Mouse (Mus musculus): ENCODE data around the gene Mgea5. TPM values are rescaled to one million over a fixed set of nuclear protein-coding genes. Genes with fewer than 3 reads are reported as not detected.

Mgea5 gene
- total RNA-seq, 2 experiments from 2014 or later, result 158 to 165 TPM

DNA sequence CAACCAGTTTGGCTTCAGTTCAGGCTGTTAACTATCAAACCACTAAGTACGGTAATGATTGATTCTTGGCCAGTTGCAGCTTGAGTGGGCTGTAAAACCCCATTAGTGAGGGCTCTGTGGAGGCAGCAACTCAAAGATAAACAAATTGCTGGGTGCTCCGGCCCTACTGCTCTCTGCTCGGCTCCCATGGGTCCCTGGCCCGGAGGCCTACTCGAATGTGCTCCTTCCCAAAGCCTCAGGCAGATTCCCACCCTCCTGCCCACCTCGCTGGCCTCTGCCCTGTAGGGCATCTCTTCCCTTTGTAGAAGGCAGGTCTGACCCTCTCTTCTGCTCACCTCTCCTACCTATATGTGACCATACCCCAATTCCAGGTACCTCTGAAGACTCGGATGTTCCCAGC, 48.9 kb downstream of the Mgea5 start:
- DNase-seq (ENCODE audit: low spot score in 2 of 2), result no peak

DNA sequence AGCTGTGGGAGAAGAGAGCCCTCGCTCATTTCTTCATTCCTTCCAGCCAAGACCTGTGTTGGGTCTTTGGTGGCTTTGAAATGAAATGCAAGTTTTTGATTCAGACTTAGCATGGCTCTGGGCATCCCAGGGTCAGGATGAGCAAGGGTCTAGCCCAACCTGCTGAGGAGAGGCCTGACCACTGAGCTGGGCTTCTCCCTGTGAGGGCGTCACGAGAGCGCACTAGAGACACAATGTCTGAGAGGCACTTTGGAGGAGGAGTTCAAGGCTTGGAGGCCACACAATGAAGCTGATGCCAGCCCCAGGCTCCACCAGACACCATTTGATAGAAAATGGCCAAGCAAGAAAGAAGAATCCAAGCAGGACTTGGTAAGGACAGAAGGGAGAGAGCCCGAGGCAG, 49.4 kb downstream of the Mgea5 start:
- no peak for DNase-seq (ENCODE audit: low spot score in 2 of 2)

DNA sequence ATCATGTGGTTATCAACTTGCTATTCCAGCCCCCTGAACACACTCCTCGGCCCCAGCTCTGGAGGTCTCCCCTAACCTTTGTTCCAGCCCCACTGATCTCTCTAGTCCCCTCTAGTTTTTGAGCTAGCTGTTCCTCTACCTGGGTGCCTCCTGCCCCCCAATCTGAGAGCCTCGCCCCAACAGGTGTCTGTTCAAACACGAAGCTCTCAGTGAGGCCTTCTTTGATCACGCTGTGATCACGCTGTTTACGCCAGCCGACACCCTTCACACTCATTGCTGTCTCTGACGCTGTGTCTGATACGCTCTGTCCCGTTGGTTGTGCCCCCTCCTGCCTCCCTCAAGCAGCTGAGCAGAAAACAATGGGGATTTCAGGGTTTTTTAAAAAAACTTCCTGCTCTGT, 50.1 kb downstream of the Mgea5 start:
- DNase-seq (ENCODE audit: low spot score in 2 of 2), result no peak

DNA sequence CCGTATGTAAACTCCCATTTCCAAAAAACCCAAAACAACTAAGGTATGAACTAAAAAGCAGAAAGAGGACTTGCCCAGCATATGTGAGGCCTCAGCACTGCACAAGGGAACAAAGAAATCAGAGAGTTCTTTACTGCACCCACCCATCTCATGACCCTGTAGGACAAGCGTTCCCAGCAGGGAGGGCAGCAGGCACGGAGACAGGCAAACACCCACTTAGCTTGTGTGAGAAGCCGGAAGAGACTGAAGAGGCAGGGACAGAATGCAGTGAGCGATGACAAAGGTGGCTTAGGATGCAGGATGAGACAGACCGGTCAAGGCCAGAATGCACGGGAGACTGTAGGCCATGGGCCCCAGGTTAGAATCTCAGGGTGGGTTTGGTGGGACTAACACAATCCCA, 52.0 kb downstream of the Mgea5 start:
- DNase-seq (ENCODE audit: low spot score in 2 of 2), result no peak

DNA sequence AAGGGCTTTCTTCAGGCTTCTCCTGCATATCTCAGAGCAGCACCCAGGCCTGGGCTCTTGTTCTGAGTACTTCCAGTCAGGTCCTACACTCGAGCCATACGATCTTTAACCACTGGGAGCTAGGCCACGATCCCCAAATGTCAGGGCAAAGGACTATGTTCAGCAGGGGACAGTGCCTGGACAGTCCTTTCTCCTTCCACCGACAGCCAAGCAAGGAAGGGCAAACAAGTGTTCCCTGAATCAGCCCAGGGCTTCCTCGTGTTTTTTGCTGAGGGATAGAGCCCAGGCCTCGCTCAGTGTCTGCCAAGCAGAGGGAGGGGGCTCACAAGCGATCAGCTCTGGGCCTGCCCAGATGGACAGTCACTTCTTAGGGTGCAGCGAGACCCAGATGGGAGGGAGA, 53.6 kb downstream of the Mgea5 start:
- no peak for DNase-seq (ENCODE audit: low spot score in 2 of 2)

DNA sequence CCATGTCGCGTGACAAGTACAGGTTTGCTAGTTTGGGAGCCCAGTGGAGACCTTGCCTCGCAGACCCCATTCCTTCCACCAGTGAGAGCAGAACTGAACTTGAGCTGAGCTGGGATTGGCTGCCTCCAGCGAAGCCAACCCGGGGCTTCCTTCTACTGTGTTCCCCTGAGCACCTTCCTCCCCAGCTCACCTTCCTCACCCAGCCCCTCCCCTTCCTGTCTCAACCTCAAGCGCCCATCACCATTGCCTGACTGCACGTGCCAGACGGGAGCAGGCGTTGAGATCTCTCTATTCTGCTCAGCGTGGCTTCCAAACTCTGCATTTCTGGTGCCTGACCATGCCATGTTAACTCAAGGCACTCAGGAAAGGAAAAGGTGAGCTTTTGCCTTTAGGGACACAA, 56.4 kb downstream of the Mgea5 start:
- no peak for DNase-seq (ENCODE audit: low spot score in 2 of 2)

DNA sequence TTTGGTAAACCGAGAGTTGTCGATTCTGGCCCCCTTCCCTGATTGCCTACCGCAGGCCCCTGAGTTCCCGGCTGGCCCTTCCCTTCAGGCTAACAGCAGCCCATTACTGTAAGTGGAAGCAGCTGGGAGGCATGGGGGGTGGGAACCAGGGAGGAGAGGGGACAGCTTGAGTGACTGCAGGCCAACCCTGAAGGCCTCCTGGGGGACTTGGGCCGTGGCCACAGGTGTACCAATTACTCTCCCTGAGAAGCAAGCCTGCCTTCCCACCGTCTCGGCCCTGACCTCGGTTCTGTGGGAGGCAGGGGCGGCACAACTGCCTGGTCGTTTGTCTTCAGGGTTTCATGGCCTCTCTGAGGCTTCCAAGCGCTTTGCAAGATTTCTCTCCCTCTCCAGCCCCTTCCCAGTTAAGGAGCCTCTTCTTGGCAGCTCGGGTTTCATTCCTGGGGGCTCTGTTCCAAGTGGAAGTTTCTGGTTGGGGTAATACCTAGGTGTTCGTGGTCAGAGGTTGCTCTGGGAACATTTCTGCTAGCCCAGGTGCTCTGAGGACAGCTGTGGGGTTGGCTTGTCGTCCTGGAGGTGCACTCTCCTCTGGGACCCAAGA, 57.9 kb downstream of the Mgea5 start:
- no peak for DNase-seq (ENCODE audit: low spot score in 2 of 2)

DNA sequence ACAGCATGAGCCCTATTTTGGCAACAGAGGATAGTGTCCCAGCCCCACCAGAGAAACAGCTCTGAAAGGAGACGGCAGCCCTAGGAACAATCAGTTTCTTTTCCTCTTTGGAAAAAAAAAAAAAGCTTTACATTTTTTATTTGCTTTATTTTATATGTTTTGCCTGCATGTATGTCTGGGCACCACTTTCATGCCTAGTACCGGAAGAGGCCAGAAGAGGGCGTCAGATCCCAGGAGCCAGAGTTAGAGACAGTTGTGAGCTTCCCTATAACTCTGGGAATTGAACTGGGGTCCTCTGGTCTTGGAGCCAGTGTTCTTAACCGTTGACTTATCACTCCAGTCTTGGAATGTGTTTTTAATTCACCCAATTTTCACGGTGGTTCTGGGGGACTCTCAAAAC, 61.4 kb downstream of the Mgea5 start:
- no peak for DNase-seq (ENCODE audit: low spot score in 2 of 2)

DNA sequence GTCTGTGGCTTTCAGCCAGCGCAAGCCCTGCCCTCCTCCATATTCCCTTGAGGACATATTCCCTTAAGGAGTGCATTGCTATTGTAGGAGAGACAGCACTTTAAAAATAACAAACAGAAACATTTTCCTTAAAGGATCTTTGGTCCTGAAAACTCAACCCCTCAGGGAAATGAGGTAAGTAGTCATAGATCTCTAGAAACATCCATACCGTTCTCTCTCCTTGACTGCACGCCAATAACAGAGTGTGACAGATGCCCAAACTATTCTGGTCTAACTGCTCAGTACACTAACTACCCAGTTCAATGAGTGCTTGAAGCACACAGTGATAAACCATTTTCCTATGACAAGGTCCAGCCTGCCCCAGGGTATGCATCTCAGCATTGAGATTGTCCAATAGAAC, 65.4 kb downstream of the Mgea5 start:
- no peak for DNase-seq (ENCODE audit: low spot score in 2 of 2)

DNA sequence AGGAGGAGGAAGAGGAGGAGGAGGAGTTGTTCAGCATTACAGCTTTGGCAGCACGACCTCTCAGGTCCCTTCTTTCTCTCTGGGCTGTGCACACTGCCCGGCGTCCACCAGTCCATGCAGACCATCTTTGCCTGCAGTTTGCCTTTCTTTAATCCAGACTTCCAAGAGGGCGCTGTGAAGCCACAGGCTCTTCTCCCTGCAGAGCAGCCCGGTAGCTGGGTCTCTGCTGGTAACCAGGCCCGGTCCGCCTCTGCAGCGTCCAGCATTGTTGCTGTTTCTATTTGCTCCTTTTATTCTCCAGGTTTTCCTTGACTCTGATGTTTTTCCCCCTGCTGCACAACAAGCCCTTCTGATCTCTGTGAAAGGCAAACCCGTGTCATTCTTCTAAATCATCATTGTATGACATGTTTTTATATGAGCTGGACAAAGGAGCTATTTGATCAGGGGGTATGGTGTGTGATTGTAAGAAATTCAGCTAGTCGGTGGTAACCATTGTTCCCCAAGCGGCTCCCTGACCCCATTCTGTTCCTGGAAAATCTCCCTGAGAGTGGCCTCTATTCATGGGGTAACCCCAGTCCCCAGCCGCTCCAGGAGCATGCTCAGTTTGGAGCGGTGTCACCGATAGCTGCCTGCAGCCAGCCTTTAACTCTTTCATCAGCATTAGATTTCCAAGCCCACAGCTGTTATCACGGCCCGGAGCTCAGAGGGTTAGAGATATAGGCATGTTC, 66.0 kb downstream of the Mgea5 start:
- peak; percentile 9 to 33 for DNase-seq (ENCODE audit: low spot score in 2 of 2)

DNA sequence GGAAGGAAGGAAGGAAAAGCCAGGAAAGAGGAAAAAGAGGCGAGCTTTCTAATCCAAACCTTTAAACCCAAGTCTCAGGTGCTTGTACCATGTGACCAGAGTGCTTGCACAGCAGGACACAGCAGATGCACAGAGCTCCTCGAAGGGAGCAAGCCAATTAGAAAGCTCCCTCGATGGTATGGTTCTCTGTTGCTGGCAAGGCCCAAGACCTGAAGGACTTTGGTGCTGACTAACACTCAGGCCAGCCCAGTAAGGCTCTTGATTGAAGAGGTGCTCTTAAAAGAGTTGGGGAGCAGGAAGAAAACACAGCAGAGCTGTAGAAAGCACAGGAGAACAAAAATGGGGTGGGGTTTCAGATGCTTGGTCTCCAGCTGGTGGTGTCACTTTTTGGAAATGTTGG, 74.9 kb downstream of the Mgea5 start:
- DNase-seq (ENCODE audit: low spot score in 2 of 2), result no peak

Other genes starting within 250 kb of the Mgea5 start
- 1 to 10 TPM; 9.4 to 9.6 TPM for gene Poll, start 223.3 kb downstream of the Mgea5 start, total RNA-seq (2021)
- 10 to 100 TPM; 69.3 to 74.5 TPM for gene Gm17018, start 223.2 kb downstream of the Mgea5 start, total RNA-seq (2021)
- 10 to 100 TPM; 31.6 to 36.4 TPM for gene Fbxw4, start 123.5 kb downstream of the Mgea5 start, total RNA-seq (2021)
- gene Fgf8, start 40.9 kb downstream of the Mgea5 start, total RNA-seq (2021), result not detected
- gene Npm3, start 34.2 kb downstream of the Mgea5 start, total RNA-seq (2021), result 1 to 10 TPM; 6.1 to 7.4 TPM
- 100 to 1,000 TPM; 148 to 164 TPM for gene Kcnip2, start 32.2 kb upstream of the Mgea5 start, total RNA-seq (2021)
- gene Armh3, start 214.7 kb upstream of the Mgea5 start, total RNA-seq (2021), result 10 to 100 TPM; 17.5 to 20.2 TPM
- 1 to 10 TPM; 7.8 to 8.4 TPM for gene Hps6, start 219.7 kb upstream of the Mgea5 start, total RNA-seq (2021)